Mouse (Mus musculus) mouse embryonic stem cell (cell line): ENCODE data around the gene Itga5.

Experiments used
- in situ Hi-C, 2 experiments: fragments of 300-500 bp; cut with MboI; formaldehyde crosslinking; loops; 1 replicate in 1 of 2; 3 replicates in 1 of 2; pipeline ENCODE4 v1.14.3; 2019 to 2020; ENCODE audit warnings: low sequenced_read_pairs in 2 of 2, low pct_unique_long_range_greater_than_20kb in 1 of 2, mixed read lengths in 1 of 2; ENCODE audit not compliant: unreplicated experiment in 1 of 2

Gene Itga5

DNA sequence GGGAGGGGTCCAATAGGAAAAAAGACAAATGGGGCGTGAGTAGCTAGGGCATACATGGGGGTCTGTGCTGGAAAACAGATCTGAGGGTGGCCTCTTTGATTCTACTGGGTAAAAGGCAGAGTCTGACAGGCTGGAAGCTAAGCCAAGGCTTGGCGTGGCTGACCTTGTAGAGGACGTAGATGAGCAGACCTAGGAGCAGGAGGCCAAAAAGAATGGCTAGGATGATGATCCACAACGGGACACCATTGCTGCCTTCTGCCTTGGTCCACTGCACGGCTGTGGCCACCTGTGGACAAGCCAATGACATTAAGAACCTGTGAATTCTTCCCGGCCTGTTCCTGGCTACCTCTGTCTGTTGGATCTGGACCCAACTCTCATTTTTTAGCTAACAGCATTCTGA is 20.8 kb downstream of the Itga5 start:
- in situ Hi-C loops: no loop called here

- in situ Hi-C loops: no loop called here
Observed at GRCm38 (mm10) chr15:103343556-103343955, 23.0 kb downstream of the Itga5 start.

DNA sequence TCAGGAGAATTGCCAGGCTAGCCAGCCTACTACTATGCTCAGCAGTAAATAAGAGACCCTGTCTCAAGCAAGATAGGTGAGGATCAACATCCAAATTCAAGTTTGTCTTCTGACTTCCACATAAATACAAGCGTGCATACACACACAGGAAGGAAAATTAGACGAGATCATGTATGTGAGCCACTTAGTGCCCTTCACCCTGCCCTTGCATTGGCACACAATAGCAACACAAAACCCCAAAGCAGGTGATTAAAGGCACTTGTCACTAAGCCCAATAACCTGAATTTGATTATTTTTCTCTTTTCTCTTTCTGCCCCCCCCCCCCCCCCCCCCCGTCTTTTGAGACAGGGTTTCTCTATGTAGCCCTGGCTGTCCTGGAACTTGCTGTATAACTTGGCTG is 23.6 kb downstream of the Itga5 start:
- in situ Hi-C loops: no loop called here

- in situ Hi-C loops: no loop called here
Observed at GRCm38 (mm10) chr15:103342415-103342814, 24.1 kb downstream of the Itga5 start.

- in situ Hi-C loops: no loop called here
Observed at GRCm38 (mm10) chr15:103341547-103341946, 25.0 kb downstream of the Itga5 start.

- in situ Hi-C loops: no loop called here
Observed at GRCm38 (mm10) chr15:103340786-103341185, 25.8 kb downstream of the Itga5 start.

DNA sequence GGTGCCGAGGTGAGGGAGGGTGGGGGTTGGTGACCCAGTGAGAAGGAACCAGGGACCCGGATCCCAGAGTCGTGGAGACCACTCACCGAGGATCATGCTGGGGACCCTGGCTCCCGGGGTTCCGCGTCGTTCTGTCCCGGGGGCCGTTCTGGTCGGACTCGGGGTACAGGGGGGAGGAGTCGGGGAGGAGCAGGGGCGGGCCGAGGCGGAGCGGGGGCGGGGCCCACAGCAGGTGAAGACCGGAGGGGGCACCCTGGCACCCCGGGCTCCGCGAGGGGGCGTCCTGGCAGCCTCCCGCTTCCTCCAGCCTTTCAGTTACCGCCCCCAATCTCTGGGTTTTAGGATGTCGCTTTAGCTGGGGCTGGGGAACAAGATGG is 26.6 kb downstream of the Itga5 start, which contains the start of gene Zfp385a:
TSS of gene Zfp385a (minus strand) at position 133 of the 377 bp plus-strand sequence.
- in situ Hi-C loops: no loop called here

DNA sequence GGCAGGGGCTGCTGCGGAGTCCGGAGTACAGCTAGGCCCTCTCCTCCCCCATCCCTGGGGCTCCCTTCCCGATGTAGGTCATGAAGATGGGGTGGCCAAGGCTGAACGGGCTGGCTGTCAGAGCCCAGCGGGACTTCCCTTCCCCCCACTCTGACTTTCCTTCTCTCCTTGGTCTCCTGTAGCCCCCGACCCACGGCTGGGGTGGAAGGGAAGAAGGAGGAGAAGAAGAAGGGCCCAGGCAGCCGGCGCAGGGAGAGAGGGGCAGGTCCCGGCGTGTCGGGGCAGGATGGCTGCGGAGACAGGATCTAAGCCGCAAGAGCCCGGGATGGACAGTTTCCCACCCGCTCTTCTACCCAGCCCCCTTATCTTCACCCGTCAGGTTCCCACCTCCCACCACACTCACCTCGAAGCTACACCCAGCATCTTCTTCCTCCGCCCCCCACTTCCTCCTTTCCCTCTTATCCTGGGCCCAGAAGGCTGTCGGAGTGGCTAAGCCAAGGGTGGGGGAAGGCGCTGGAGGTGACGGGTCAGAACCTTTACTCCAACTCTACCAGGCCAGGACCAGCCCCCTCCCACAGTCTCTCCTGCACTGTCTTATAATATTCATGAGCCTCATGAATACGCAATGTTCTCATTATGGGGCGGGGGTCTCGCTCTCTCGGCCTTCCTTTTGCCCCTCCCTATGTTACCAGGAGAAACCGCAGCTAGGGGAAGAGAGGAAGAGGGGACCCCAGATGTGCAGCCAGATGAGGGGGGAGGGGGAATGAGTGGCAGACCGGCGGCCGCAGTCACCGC is 27.2 kb downstream of the Itga5 start:
- in situ Hi-C loops: no loop called here

DNA sequence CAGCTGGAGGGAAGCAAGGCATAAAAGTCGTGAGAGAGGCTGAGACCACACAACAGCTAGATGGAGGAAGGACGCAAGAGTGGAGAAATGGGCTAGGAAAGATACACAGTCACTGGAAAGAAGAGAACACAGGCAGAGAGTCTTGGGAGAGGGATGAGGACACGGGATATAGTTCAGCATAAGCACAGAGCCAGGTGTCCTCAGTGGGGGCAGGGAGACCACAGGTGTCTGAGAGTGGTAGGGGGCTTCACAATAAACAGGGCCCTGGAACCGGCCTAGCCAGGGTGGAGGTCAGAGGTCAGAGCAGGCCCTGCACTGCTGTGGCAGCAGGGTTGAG is 27.8 kb downstream of the Itga5 start:
- in situ Hi-C loops: no loop called here

DNA sequence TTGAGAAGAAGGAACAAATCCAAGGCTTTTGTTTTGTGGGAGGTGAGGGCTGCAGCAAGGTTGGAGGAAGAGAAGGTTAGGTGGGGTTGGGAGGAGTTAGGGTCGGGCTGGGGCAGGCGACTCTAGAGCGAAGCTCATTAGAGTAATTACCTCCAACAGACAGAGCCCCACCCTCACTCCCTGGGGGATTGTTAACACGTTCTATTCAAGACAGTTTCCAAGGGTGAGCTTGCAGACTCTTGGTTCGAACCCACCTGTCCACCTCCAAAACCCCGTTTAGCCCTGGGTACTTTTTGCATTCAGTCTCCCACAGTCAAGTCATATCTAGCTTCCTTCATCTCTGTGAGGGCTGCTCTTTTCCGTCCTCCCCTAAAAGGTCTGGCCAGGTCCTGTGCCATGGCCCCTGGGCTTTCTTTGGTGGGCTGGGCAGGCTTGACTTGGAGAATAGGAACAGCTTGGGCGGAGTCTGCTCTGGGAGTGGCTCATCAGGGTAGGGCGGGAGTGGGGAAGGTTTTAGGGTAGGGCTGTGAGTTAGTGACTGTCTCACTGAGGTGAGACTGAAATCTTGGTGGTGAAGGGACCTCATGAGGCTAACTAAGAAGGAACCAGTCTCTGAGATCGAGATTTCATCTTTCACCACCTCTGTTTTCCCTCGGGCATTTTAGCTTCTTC is 29.4 kb downstream of the Itga5 start:
- in situ Hi-C loops: no loop called here

GRCm38 (mm10) chr15:103335488-103336235 is 30.9 kb downstream of the Itga5 start:
- in situ Hi-C loops: no loop called here

DNA sequence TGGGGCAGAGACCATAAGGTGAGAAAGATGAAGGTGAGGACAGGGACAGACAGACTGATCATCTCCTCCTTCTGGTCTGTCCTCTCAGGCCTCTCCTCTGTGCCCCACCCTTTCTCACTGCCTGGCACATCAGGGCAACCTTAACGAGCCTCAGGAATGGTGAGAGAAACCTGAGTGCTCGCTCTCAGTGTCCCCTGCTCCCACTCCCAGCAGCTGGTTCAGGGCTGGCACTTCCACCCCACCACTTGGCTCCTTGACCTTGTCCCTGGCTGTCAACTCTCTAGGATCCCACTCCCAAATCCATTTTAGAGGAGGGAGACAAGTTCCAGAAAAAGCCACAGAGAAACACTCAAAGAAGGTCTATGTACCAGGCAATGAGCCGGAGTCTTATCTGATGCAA is 31.5 kb downstream of the Itga5 start:
- in situ Hi-C loops: no loop called here

GRCm38 (mm10) chr15:103334194-103334593 is 32.4 kb downstream of the Itga5 start:
- in situ Hi-C loops: no loop called here

GRCm38 (mm10) chr15:103333738-103334137 is 32.8 kb downstream of the Itga5 start:
- in situ Hi-C loops: no loop called here

GRCm38 (mm10) chr15:103333081-103333615 is 33.4 kb downstream of the Itga5 start:
- in situ Hi-C loops: no loop called here

GRCm38 (mm10) chr15:103323455-103324247 is 42.9 kb downstream of the Itga5 start:
- in situ Hi-C loops: loop anchor here in 1 of 2 experiments (25.0 kb wide), 1 partner anchor 311 kb away; the partner anchor contains the start of gene Hoxc4

DNA sequence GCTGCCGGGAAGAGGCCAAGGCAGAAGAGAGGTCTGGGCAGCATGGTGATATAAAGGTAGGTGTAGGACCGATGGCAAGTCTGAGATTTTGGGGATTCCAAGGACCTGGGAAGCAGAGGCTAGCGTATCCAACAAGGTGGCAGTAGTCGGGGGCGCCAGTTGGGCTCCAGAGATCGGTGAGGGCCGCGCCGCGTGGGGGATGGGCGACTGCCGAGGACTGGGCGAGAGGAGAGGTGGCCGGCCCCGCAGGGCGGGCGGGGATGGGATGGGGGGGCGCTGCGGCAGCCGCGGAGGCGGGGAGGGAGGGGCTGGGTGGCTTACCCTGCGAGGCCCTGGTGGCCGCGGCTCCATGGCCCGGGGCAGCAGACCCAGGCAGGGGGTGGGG is 43.5 kb downstream of the Itga5 start:
- in situ Hi-C loops: loop anchor here in 1 of 2 experiments (25.0 kb wide), 1 partner anchor 311 kb away; the partner anchor contains the start of gene Hoxc4

DNA sequence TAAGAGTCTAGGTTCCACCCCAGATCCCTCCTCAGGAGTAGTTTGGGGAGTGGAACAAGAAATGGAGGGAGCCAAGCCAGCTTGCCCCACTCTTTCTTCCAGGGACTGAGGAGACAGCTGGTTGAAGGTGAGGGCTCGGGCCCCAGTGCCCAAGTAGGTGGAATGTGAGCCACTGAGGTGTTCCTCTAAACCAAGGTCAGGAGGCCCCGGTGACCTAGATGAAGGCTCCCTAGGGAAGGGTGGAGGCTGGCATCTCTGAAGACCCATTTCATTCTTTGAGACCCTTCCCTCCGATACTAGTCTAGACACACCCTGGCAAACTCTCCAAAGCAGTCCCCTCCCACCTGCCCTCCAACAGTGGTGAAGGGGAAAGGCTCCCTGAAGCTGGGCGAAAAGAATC is 44.2 kb downstream of the Itga5 start:
- in situ Hi-C loops: loop anchor here in 1 of 2 experiments (25.0 kb wide), 1 partner anchor 310 kb away; the partner anchor contains the start of gene Hoxc4
